Mouse (Mus musculus): ENCODE data around the gene Slc2a4. TPM values are rescaled to one million over a fixed set of nuclear protein-coding genes. Genes with fewer than 3 reads are reported as not detected.

Slc2a4 gene
- 74.2 and 78.6 TPM in 2 replicates for polyA plus RNA-seq (2012; rRNA removed)

DNA sequence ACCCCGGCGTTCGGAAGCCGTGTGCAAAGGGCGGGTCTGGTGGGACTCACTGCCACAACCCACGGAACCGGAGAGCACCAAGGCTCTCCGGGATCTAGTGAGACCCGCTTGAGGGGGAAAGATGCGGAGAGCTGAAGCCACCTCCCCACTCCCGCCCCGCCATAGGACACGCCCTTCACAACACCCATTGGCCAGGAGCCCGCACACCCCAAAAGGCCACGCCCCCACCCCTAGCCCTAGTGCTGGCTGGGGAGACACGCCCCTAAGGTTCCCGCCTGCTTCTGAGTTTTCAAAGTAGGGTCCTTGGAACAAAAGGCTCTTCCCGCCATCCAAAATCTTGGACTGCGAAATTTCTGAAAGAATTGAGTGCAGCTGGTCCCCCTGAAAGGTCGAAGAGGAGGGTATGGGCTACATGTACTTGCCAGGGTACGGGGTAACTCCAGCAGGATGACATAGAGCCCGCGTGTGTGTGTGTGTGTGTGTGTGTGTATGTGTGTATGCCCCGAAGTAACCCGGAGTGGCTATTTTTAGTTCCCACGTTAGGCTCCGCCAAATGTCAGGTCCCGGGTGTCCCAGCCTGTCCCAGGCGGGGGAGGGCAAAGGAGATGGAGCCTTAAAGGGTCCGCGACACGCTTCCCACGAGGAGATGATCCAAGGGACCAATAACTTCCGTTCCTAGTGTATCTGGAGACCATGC, at the start of gene Slc2a4:
Slc2a4 (minus strand) TSS at position 123 of the 697 bp plus-strand sequence.
- Histone ChIP-seq H3K4me3 (ENCODE audit: insufficient read depth, low read depth, low read length) (peak within 1 kb of the TSS; percentile 49), H3K4me1 (ENCODE audit: control insufficient read depth, insufficient read depth, low read length) (0 out of 2 replicates have a peak, but pooled peaks cover 4% of the 10 kb centered on the region), H3K36me3 (ENCODE audit: control insufficient read depth, insufficient read depth, low read length) (no peaks in the 10 kb centered on the region), H3K27me3 (replicated peaks; ENCODE audit: control insufficient read depth, insufficient read depth, low read length) (no peaks in the 10 kb centered on the region), H3K27ac (ENCODE audit: insufficient read depth, low read depth, low read length) (peak within 1 kb of the TSS; percentile 19)
- peak; percentile 95 for DNase-seq
- under 1% methylated on average over 34 of the region's 34 CpGs for WGBS
- no peak for TF ChIP-seq CTCF (conservative IDR thresholded peaks at IDR 0.05; ENCODE audit: insufficient read depth, insufficient read length, low read depth, low read length)
- TF ChIP-seq POLR2A (IDR thresholded peaks at IDR 0.05; ENCODE audit: low read depth, low read length) = peak; percentile 63

GRCm38 (mm10) chr11:69997070-69997509, 49.1 kb upstream of the Slc2a4 start:
- peak overlapping the region; percentile 86 for H3K4me3 ChIP-seq (ENCODE audit: insufficient read depth, low read depth, low read length)
- H3K27ac ChIP-seq (ENCODE audit: insufficient read depth, low read depth, low read length) = peak overlapping the region; percentile 80
- DNase-seq = peak; percentile 95
- no peaks in the 10 kb centered on the region for H3K27me3 ChIP-seq (replicated peaks; ENCODE audit: control insufficient read depth, insufficient read depth, low read length)
- H3K4me1 ChIP-seq (ENCODE audit: control insufficient read depth, insufficient read depth, low read length) = peaks cover 6% of the 10 kb centered on the region; the same call in 1 of the 2 replicates
- H3K36me3 ChIP-seq (ENCODE audit: control insufficient read depth, insufficient read depth, low read length) = peaks cover 2% of the 10 kb centered on the region; the same call in 1 of the 2 replicates
- TF ChIP-seq CTCF (conservative IDR thresholded peaks at IDR 0.05; ENCODE audit: insufficient read depth, insufficient read length, low read depth, low read length) (no peak), POLR2A (IDR thresholded peaks at IDR 0.05; ENCODE audit: low read depth, low read length) (no peak)
- WGBS = 1% methylated on average over 39 of the region's 44 CpGs

GRCm38 (mm10) chr11:69996161-69997061, 48.4 kb upstream of the Slc2a4 start:
- H3K4me3 ChIP-seq (ENCODE audit: insufficient read depth, low read depth, low read length) = peak overlapping the region; percentile 86
- TF ChIP-seq POLR2A (IDR thresholded peaks at IDR 0.05; ENCODE audit: low read depth, low read length) (no peak), CTCF (conservative IDR thresholded peaks at IDR 0.05; ENCODE audit: insufficient read depth, insufficient read length, low read depth, low read length) (no peak)
- WGBS = 1% methylated on average over 66 of the region's 66 CpGs
- peak; percentile 49 for DNase-seq
- peaks cover 6% of the 10 kb centered on the region; the same call in 1 of the 2 replicates for H3K4me1 ChIP-seq (ENCODE audit: control insufficient read depth, insufficient read depth, low read length)
- H3K36me3 ChIP-seq (ENCODE audit: control insufficient read depth, insufficient read depth, low read length) = peaks cover 2% of the 10 kb centered on the region; the same call in 1 of the 2 replicates
- H3K27ac ChIP-seq (ENCODE audit: insufficient read depth, low read depth, low read length) = peak overlapping the region; percentile 92
- no peaks in the 10 kb centered on the region for H3K27me3 ChIP-seq (replicated peaks; ENCODE audit: control insufficient read depth, insufficient read depth, low read length)

- TF ChIP-seq POLR2A (IDR thresholded peaks at IDR 0.05; ENCODE audit: low read depth, low read length) = peak; percentile 44
- TF ChIP-seq CTCF (conservative IDR thresholded peaks at IDR 0.05; ENCODE audit: insufficient read depth, insufficient read length, low read depth, low read length) = peak; percentile 41
These were observed 47.5 kb upstream of the Slc2a4 start, which contains the start of gene Phf23 for GRCm38 (mm10) chr11:69995391-69995960. Phf23 (plus strand) TSS chr11:69995777.

DNA sequence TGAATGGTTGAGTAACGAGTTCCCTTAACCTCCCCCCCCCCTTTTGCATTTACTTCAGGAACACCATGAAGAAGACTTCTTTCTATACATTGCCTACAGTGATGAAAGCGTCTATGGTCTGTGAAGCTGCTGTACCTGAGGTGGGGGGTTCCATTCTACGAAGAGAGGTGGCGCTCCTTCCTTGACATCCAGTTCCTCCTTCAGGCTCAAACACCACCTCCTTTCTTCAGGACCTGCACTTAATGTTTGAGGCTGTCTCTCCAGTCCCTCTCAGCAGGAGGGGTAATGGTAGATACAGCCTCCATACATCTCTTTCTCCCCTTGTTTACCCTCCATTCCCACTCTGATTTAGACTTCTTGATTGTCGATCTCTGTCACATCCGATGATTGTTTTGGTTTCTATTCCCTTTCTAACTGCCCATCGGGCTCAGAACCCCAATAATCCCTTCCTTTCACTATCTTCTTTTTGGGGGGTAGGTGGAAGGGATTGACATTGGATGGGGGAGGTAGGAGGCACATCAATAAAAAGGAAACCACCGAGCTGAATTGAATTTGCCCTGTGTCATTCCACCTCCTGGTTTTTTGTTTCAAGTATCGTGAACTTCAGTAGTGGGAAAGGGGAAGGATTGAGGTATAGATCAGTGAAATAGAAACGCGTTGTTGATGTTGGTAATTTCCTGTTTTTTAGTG, 46.6 kb upstream of the Slc2a4 start:
- no peaks in the 10 kb centered on the region for H3K27me3 ChIP-seq (replicated peaks; ENCODE audit: control insufficient read depth, insufficient read depth, low read length)
- no peak for DNase-seq
- H3K27ac ChIP-seq (ENCODE audit: insufficient read depth, low read depth, low read length) = no peak overlapping the region
- peaks cover 2% of the 10 kb centered on the region; the same call in 1 of the 2 replicates for H3K36me3 ChIP-seq (ENCODE audit: control insufficient read depth, insufficient read depth, low read length)
- H3K4me1 ChIP-seq (ENCODE audit: control insufficient read depth, insufficient read depth, low read length) = peaks cover 3% of the 10 kb centered on the region; the same call in 1 of the 2 replicates
- H3K4me3 ChIP-seq (ENCODE audit: insufficient read depth, low read depth, low read length) = no peak overlapping the region
- no peak for TF ChIP-seq POLR2A (IDR thresholded peaks at IDR 0.05; ENCODE audit: low read depth, low read length)
- no peak for TF ChIP-seq CTCF (conservative IDR thresholded peaks at IDR 0.05; ENCODE audit: insufficient read depth, insufficient read length, low read depth, low read length)
- 84% methylated on average over 11 of the region's 11 CpGs for WGBS

More at GRCm38 (mm10) chr11:69995391-69995960, 47.5 kb upstream of the Slc2a4 start, which contains the start of gene Phf23:
- Histone ChIP-seq H3K36me3 (ENCODE audit: control insufficient read depth, insufficient read depth, low read length) (peaks cover 2% of the 10 kb centered on the region; the same call in 1 of the 2 replicates), H3K4me3 (ENCODE audit: insufficient read depth, low read depth, low read length) (peak within 1 kb of the TSS; percentile 86), H3K4me1 (ENCODE audit: control insufficient read depth, insufficient read depth, low read length) (peaks cover 6% of the 10 kb centered on the region; the same call in 1 of the 2 replicates), H3K27me3 (replicated peaks; ENCODE audit: control insufficient read depth, insufficient read depth, low read length) (no peaks in the 10 kb centered on the region), H3K27ac (ENCODE audit: insufficient read depth, low read depth, low read length) (peak within 1 kb of the TSS; percentile 92)
- under 1% methylated on average over 36 of the region's 36 CpGs for WGBS
- DNase-seq = peak; percentile 99

GRCm38 (mm10) chr11:69992932-69993331, 44.9 kb upstream of the Slc2a4 start:
- Histone ChIP-seq H3K4me3 (ENCODE audit: insufficient read depth, low read depth, low read length) (no peak overlapping the region), H3K4me1 (ENCODE audit: control insufficient read depth, insufficient read depth, low read length) (peaks cover 3% of the 10 kb centered on the region; the same call in 1 of the 2 replicates), H3K27ac (ENCODE audit: insufficient read depth, low read depth, low read length) (no peak overlapping the region; the same call in 1 of the 2 replicates), H3K27me3 (replicated peaks; ENCODE audit: control insufficient read depth, insufficient read depth, low read length) (no peaks in the 10 kb centered on the region), H3K36me3 (ENCODE audit: control insufficient read depth, insufficient read depth, low read length) (peaks cover 2% of the 10 kb centered on the region; the same call in 1 of the 2 replicates)
- no peak for TF ChIP-seq CTCF (conservative IDR thresholded peaks at IDR 0.05; ENCODE audit: insufficient read depth, insufficient read length, low read depth, low read length)
- TF ChIP-seq POLR2A (IDR thresholded peaks at IDR 0.05; ENCODE audit: low read depth, low read length) = no peak
- WGBS = 87% methylated on average over 3 of the region's 3 CpGs
- no peak for DNase-seq
